14 mouse cellular contexts compared by ENCODE assay signal in the genomic region with DNA sequence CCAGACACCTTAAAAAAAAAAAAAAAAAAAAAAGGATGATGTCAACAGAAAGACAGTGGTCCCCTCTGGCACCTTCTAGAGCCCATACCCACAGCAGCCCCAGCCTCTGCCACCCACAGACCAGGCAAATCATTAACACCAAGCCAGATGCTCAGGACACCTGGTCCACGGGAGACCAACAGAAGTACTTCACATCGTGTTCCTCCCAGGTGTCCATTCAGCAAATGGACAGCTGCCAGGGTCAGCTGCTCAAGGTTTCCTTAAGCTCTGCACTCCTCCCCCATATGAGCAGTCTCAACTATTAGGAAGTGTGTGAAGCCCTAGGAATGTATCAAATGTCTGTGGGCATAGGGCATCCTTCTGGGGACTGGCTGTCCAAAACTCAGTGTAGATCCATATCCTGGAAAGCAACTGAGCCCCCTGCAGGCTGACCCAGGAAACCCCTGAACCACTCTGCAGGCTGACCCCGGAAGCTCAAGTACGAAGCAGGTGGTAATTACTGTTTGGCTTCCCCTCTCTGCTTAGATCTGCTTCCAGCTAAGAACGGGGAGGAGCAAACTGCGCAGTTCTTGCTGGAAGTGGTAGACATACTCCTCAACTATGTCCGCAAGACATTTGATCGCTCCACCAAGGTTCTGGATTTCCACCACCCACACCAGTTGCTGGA.
"Had no signal": no experiment of that assay in that cellular context is flagged by ENCODE, and none has a peak within 500 bp of the region (broad histone marks: within the 10 kb centered on the region; RNA-seq: fewer than 3 reads in every experiment).

No protein-coding gene starts in this region.

- H3K4me1 ChIP-seq: liver, embryonic 13.5 days had no signal

- H3K9ac ChIP-seq: liver, embryonic 13.5 days; liver, postnatal 0 days; lung, embryonic 15.5 days; midbrain, embryonic 12.5 days; neural tube, embryonic 12.5 days; stomach, embryonic 15.5 days had no signal

- H3K4me2 ChIP-seq: liver, embryonic 13.5 days; lung, embryonic 15.5 days; midbrain, embryonic 12.5 days; neural tube, embryonic 12.5 days; stomach, embryonic 15.5 days had no signal

- ATAC-seq: intestine, embryonic 16.5 days; liver, postnatal 0 days had no signal

- H3K36me3 ChIP-seq: liver, embryonic 13.5 days; lung, embryonic 15.5 days; midbrain, embryonic 12.5 days; neural tube, embryonic 12.5 days; stomach, embryonic 15.5 days had no signal

- DNase-seq: left cerebral cortex, postnatal 4 days; liver; liver, embryonic 13.5 days; liver, postnatal 0 days; retina, postnatal 1 day; right cerebral cortex, postnatal 4 days; spleen, adult 18-20 months; thymus, adult 2 months; thymus, postnatal 25 days had no signal

- H3K27ac ChIP-seq: liver, embryonic 13.5 days; lung, embryonic 15.5 days; midbrain, embryonic 12.5 days; neural tube, embryonic 12.5 days; stomach, embryonic 15.5 days had no signal

- H3K9me3 ChIP-seq: liver, embryonic 13.5 days; lung, embryonic 15.5 days; midbrain, embryonic 12.5 days; neural tube, embryonic 12.5 days; stomach, embryonic 15.5 days had no signal

- H3K4me3 ChIP-seq: liver, embryonic 13.5 days; lung, embryonic 15.5 days; midbrain, embryonic 12.5 days; neural tube, embryonic 12.5 days; stomach, embryonic 15.5 days had no signal
